Mouse (Mus musculus) intestine, embryonic 16.5 days (tissue): ENCODE data around the gene Pitx1. TPM values are rescaled to one million over a fixed set of nuclear protein-coding genes. Genes with fewer than 3 reads are reported as not detected.

Experiments
- ATAC-seq: fragments of 200-750 bp; cut with Nextera tagmentation; 2 replicates; pipeline ENCODE4 v1.8.0; 2017; ENCODE audit warnings: moderate TSS enrichment, moderate library complexity
- H3K27ac ChIP-seq: fragments of 300-500 bp; sonication (generic); 2 replicates; pipeline ENCODE4 v1.5.1; 2014; ENCODE audit warnings: mild to moderate bottlenecking, low read length
- H3K27me3 ChIP-seq: fragments of 300-500 bp; sonication (generic); replicated peaks from 2 replicates; pipeline ENCODE4 v1.6.1; 2014; ENCODE audit warnings: low read length, control low read depth, mixed read lengths; ENCODE audit not compliant: control insufficient read depth, insufficient read depth
- H3K36me3 ChIP-seq: fragments of 300-500 bp; sonication (generic); 2 replicates; pipeline ENCODE4 v1.6.1; 2014; ENCODE audit warnings: low read length, control low read depth; ENCODE audit not compliant: control insufficient read depth, insufficient read depth
- H3K4me1 ChIP-seq: fragments of 300-500 bp; sonication (generic); 2 replicates; pipeline ENCODE4 v1.6.1; 2014; ENCODE audit warnings: low read length, control low read depth, mixed read lengths; ENCODE audit not compliant: control insufficient read depth, insufficient read depth
- H3K4me2 ChIP-seq: fragments of 300-500 bp; sonication (generic); 2 replicates; pipeline ENCODE4 v1.6.1; 2014; ENCODE audit warnings: low read depth, low read length, control low read depth
- H3K4me3 ChIP-seq: fragments of 300-500 bp; sonication (generic); 2 replicates; pipeline ENCODE4 v1.5.1; 2014; ENCODE audit warnings: mild to moderate bottlenecking, low read length
- H3K9ac ChIP-seq: fragments of 300-500 bp; sonication (generic); 2 replicates; pipeline ENCODE4 v1.6.1; 2014; ENCODE audit warnings: low read depth, low read length
- H3K9me3 ChIP-seq: fragments of 300-500 bp; sonication (generic); 2 replicates; pipeline ENCODE4 v1.6.1; 2016; ENCODE audit warnings: low read length, control low read depth; ENCODE audit not compliant: control insufficient read depth
- WGBS: fragments of 180-500 bp; shearing (Covaris S2); extraction: QIAGEN DNeasy Blood & Tissue Kit; methylation state at CpG from one replicate; pipeline ENCODE4 v1.1.7; 2014; 5-methylcytosine and 5-hydroxymethylcytosine counted together
- polyA plus RNA-seq: library from polyadenylated mRNA; unstranded; fragments of >200 nt; fragmentation: Nextera tagmentation; extraction: Ambion mirVana; gene quantifications from 2 replicates; pipeline ENCODE4 v1.2.1, GENCODE M21; 2015

Gene Pitx1
- polyA plus RNA-seq, 1 experiment from 2014 or later, result 9.0 TPM

GRCm38 (mm10) chr13:55852205-55852604 lies 16.2 kb upstream of the Pitx1 start:
- Histone ChIP-seq H3K9ac (no peak overlapping the region), H3K4me2 (no peak overlapping the region), H3K27ac (no peak overlapping the region), H3K4me3 (no peak overlapping the region), H3K36me3 (no peaks in the 10 kb centered on the region), H3K9me3 (no peaks in the 10 kb centered on the region), H3K27me3 (peaks cover 2% of the 10 kb centered on the region; the same call in 1 of the 2 replicates), H3K4me1 (peaks cover 21% of the 10 kb centered on the region)
- 58% methylated on average over 3 of the region's 3 CpGs for WGBS
- ATAC-seq, result no peak

- H3K27me3 ChIP-seq, result peaks cover 7% of the 10 kb centered on the region; the same call in 1 of the 2 replicates
- H3K36me3 ChIP-seq, result no peaks in the 10 kb centered on the region
Observed at GRCm38 (mm10) chr13:55850726-55851125, 14.7 kb upstream of the Pitx1 start.

GRCm38 (mm10) chr13:55848604-55849190 lies 12.7 kb upstream of the Pitx1 start:
- Histone ChIP-seq H3K36me3 (no peaks in the 10 kb centered on the region), H3K4me2 (0 out of 2 replicates have a peak overlapping the region, but pooled peaks have one; percentile 7), H3K9ac (peak overlapping the region; percentile 11; the same call in 1 of the 2 replicates), H3K9me3 (peaks cover 3% of the 10 kb centered on the region), H3K27me3 (peaks cover 13% of the 10 kb centered on the region; the same call in 1 of the 2 replicates), H3K27ac (0 out of 2 replicates have a peak overlapping the region, but pooled peaks have one; percentile 1), H3K4me3 (no peak overlapping the region), H3K4me1 (peaks cover 27% of the 10 kb centered on the region)
- peak; percentile 82 for ATAC-seq
- WGBS, result 17% methylated on average over 13 of the region's 13 CpGs

More at GRCm38 (mm10) chr13:55850726-55851125, 14.7 kb upstream of the Pitx1 start:
- Histone ChIP-seq H3K4me2 (no peak overlapping the region), H3K27ac (no peak overlapping the region), H3K9me3 (no peaks in the 10 kb centered on the region), H3K9ac (no peak overlapping the region), H3K4me1 (peaks cover 27% of the 10 kb centered on the region), H3K4me3 (no peak overlapping the region)
- 84% methylated on average over 5 of the region's 5 CpGs for WGBS
- ATAC-seq, result no peak

- H3K4me1 ChIP-seq, result peaks cover 27% of the 10 kb centered on the region
- peaks cover 5% of the 10 kb centered on the region for H3K9me3 ChIP-seq
- peak; percentile 45 for ATAC-seq
- no peak overlapping the region for H3K27ac ChIP-seq
- peak overlapping the region; percentile 14; the same call in 1 of the 2 replicates for H3K4me3 ChIP-seq
- no peaks in the 10 kb centered on the region for H3K36me3 ChIP-seq
- peak overlapping the region; percentile 41 for H3K4me2 ChIP-seq
- peaks cover 13% of the 10 kb centered on the region; the same call in 1 of the 2 replicates for H3K27me3 ChIP-seq
- peak overlapping the region; percentile 15; the same call in 1 of the 2 replicates for H3K9ac ChIP-seq
- 15% methylated on average over 10 of the region's 10 CpGs for WGBS
Observed at GRCm38 (mm10) chr13:55847805-55848204, 11.8 kb upstream of the Pitx1 start.

- no peak overlapping the region for H3K4me2 ChIP-seq
- ATAC-seq, result no peak
- no peak overlapping the region for H3K9ac ChIP-seq
- peaks cover 5% of the 10 kb centered on the region for H3K9me3 ChIP-seq
- H3K36me3 ChIP-seq, result no peaks in the 10 kb centered on the region
- H3K4me3 ChIP-seq, result no peak overlapping the region
- peaks cover 21% of the 10 kb centered on the region for H3K4me1 ChIP-seq
- H3K27me3 ChIP-seq, result peaks cover 41% of the 10 kb centered on the region
- 94% methylated on average over 1 of the region's 1 CpGs for WGBS
- H3K27ac ChIP-seq, result no peak overlapping the region
Observed at GRCm38 (mm10) chr13:55843700-55844099, 7.7 kb upstream of the Pitx1 start.

- H3K4me2 ChIP-seq, result no peak overlapping the region
- 47% methylated on average over 14 of the region's 14 CpGs for WGBS
- H3K4me1 ChIP-seq, result peaks cover 8% of the 10 kb centered on the region
- no peak overlapping the region for H3K27ac ChIP-seq
- no peaks in the 10 kb centered on the region for H3K36me3 ChIP-seq
- no peak overlapping the region for H3K4me3 ChIP-seq
- H3K9ac ChIP-seq, result no peak overlapping the region
- ATAC-seq, result no peak
- peaks cover 5% of the 10 kb centered on the region for H3K9me3 ChIP-seq
- peaks cover 62% of the 10 kb centered on the region for H3K27me3 ChIP-seq
Observed at GRCm38 (mm10) chr13:55840223-55840622, 4.2 kb upstream of the Pitx1 start.

GRCm38 (mm10) chr13:55836786-55837780 lies 1.1 kb upstream of the Pitx1 start:
- Histone ChIP-seq H3K36me3 (no peaks in the 10 kb centered on the region), H3K27ac (no peak overlapping the region), H3K9ac (no peak overlapping the region), H3K4me3 (no peak overlapping the region), H3K27me3 (peaks cover 82% of the 10 kb centered on the region), H3K9me3 (no peaks in the 10 kb centered on the region), H3K4me2 (no peak overlapping the region), H3K4me1 (peaks cover 8% of the 10 kb centered on the region)
- no peak for ATAC-seq
- WGBS, result 19% methylated on average over 32 of the region's 32 CpGs

- no peak overlapping the region for H3K27ac ChIP-seq
- ATAC-seq, result no peak
- 1% methylated on average over 33 of the region's 33 CpGs for WGBS
- H3K36me3 ChIP-seq, result no peaks in the 10 kb centered on the region
- H3K4me2 ChIP-seq, result peak overlapping the region; percentile 66
- peaks cover 86% of the 10 kb centered on the region for H3K27me3 ChIP-seq
- peaks cover 12% of the 10 kb centered on the region for H3K4me1 ChIP-seq
- peak overlapping the region; percentile 50 for H3K9ac ChIP-seq
- H3K4me3 ChIP-seq, result peak overlapping the region; percentile 38
- H3K9me3 ChIP-seq, result no peaks in the 10 kb centered on the region
Observed at GRCm38 (mm10) chr13:55835548-55836097, 369 bp downstream of the Pitx1 start.

- no peak for ATAC-seq
- Histone ChIP-seq H3K9me3 (no peaks in the 10 kb centered on the region), H3K9ac (no peak overlapping the region), H3K4me3 (no peak overlapping the region), H3K36me3 (no peaks in the 10 kb centered on the region), H3K27ac (no peak overlapping the region), H3K4me1 (peaks cover 12% of the 10 kb centered on the region), H3K4me2 (no peak overlapping the region), H3K27me3 (peaks cover 82% of the 10 kb centered on the region)
- 34% methylated on average over 5 of the region's 5 CpGs for WGBS
Observed at GRCm38 (mm10) chr13:55834667-55835066, 1.3 kb downstream of the Pitx1 start.
